Mouse (Mus musculus): ENCODE measurements around the gene Pex11b. TPM values are rescaled to one million over a fixed set of nuclear protein-coding genes. Genes with fewer than 3 reads are reported as not detected.
"Not testable (repeated sequence)": the region's sequence is repeated elsewhere in the genome, so short reads cannot be mapped to it uniquely, and the experiment has no call there.

Gene Pex11b
- polyA plus RNA-seq, 1 experiment from 2014 or later = 61.5 TPM

- H3K27me3 ChIP-seq (ENCODE audit: control insufficient read depth, insufficient read depth, low read length) = no peaks in the 10 kb centered on the region
- peak overlapping the region; percentile 79 for H3K4me2 ChIP-seq (ENCODE audit: low read length)
- no peak overlapping the region for H3K27ac ChIP-seq (replicated peaks; ENCODE audit: low read depth, low read length)
- peak overlapping the region; percentile 85 for H3K4me3 ChIP-seq (replicated peaks; ENCODE audit: low read depth, low read length)
- ATAC-seq (ENCODE audit: low FRiP score, low TSS enrichment) = no peak
- H3K36me3 ChIP-seq (ENCODE audit: control insufficient read depth, insufficient read depth, low read length) = peaks cover 42% of the 10 kb centered on the region
- 70% methylated on average over 11 of the region's 11 CpGs for WGBS
- H3K9ac ChIP-seq (replicated peaks; ENCODE audit: low read length) = peak overlapping the region; percentile 97; the same call in 1 of the 2 replicates
- H3K9me3 ChIP-seq (ENCODE audit: control insufficient read depth, low read length) = no peaks in the 10 kb centered on the region
- no peak for DNase-seq
- H3K4me1 ChIP-seq (ENCODE audit: control insufficient read depth, insufficient read depth, low read length) = peaks cover 11% of the 10 kb centered on the region; the same call in 1 of the 2 replicates
Observed at GRCm38 (mm10) chr3:96636448-96636847, 1.3 kb downstream of the Pex11b start.

GRCm38 (mm10) chr3:96639219-96639618, 4.0 kb downstream of the Pex11b start:
- Histone ChIP-seq H3K27ac (replicated peaks; ENCODE audit: low read depth, low read length) (no peak overlapping the region), H3K9ac (replicated peaks; ENCODE audit: low read length) (no peak overlapping the region), H3K36me3 (ENCODE audit: control insufficient read depth, insufficient read depth, low read length) (peaks cover 37% of the 10 kb centered on the region), H3K9me3 (ENCODE audit: control insufficient read depth, low read length) (no peaks in the 10 kb centered on the region), H3K4me3 (replicated peaks; ENCODE audit: low read depth, low read length) (no peak overlapping the region), H3K4me2 (ENCODE audit: low read length) (no peak overlapping the region), H3K27me3 (ENCODE audit: control insufficient read depth, insufficient read depth, low read length) (no peaks in the 10 kb centered on the region), H3K4me1 (ENCODE audit: control insufficient read depth, insufficient read depth, low read length) (peaks cover 11% of the 10 kb centered on the region; the same call in 1 of the 2 replicates)
- 67% methylated on average over 1 of the region's 1 CpGs for WGBS
- ATAC-seq (ENCODE audit: low FRiP score, low TSS enrichment) (no peak), DNase-seq (peak; percentile 59)

GRCm38 (mm10) chr3:96645018-96645649, 10.0 kb downstream of the Pex11b start, which contains the start of gene Itga10:
Gene Itga10 (plus strand): TSS chr3:96645584.
- ATAC-seq (ENCODE audit: low FRiP score, low TSS enrichment) = no peak
- Histone ChIP-seq H3K4me2 (ENCODE audit: low read length) (no peak within 1 kb of the TSS), H3K27ac (replicated peaks; ENCODE audit: low read depth, low read length) (no peak within 1 kb of the TSS), H3K27me3 (ENCODE audit: control insufficient read depth, insufficient read depth, low read length) (no peaks in the 10 kb centered on the region), H3K9ac (replicated peaks; ENCODE audit: low read length) (no peak within 1 kb of the TSS), H3K9me3 (ENCODE audit: control insufficient read depth, low read length) (no peaks in the 10 kb centered on the region), H3K36me3 (ENCODE audit: control insufficient read depth, insufficient read depth, low read length) (peaks cover 28% of the 10 kb centered on the region), H3K4me3 (replicated peaks; ENCODE audit: low read depth, low read length) (no peak within 1 kb of the TSS), H3K4me1 (ENCODE audit: control insufficient read depth, insufficient read depth, low read length) (no peaks in the 10 kb centered on the region)
- DNase-seq = peak; percentile 60
- WGBS = 65% methylated on average over 7 of the region's 7 CpGs

- no peak overlapping the region for H3K9ac ChIP-seq (replicated peaks; ENCODE audit: low read length)
- WGBS = 79% methylated on average over 3 of the region's 3 CpGs
- no peaks in the 10 kb centered on the region for H3K27me3 ChIP-seq (ENCODE audit: control insufficient read depth, insufficient read depth, low read length)
- no peak for ATAC-seq (ENCODE audit: low FRiP score, low TSS enrichment)
- no peak overlapping the region for H3K27ac ChIP-seq (replicated peaks; ENCODE audit: low read depth, low read length)
- no peak overlapping the region for H3K4me2 ChIP-seq (ENCODE audit: low read length)
- DNase-seq = no peak
- no peaks in the 10 kb centered on the region for H3K9me3 ChIP-seq (ENCODE audit: control insufficient read depth, low read length)
- H3K36me3 ChIP-seq (ENCODE audit: control insufficient read depth, insufficient read depth, low read length) = peaks cover 21% of the 10 kb centered on the region
- no peaks in the 10 kb centered on the region for H3K4me1 ChIP-seq (ENCODE audit: control insufficient read depth, insufficient read depth, low read length)
- no peak overlapping the region for H3K4me3 ChIP-seq (replicated peaks; ENCODE audit: low read depth, low read length)
Observed at GRCm38 (mm10) chr3:96647365-96647764, 12.2 kb downstream of the Pex11b start.

- Histone ChIP-seq H3K4me2 (ENCODE audit: low read length) (no peak overlapping the region), H3K36me3 (ENCODE audit: control insufficient read depth, insufficient read depth, low read length) (no peaks in the 10 kb centered on the region), H3K4me3 (replicated peaks; ENCODE audit: low read depth, low read length) (no peak overlapping the region), H3K27ac (replicated peaks; ENCODE audit: low read depth, low read length) (no peak overlapping the region), H3K4me1 (ENCODE audit: control insufficient read depth, insufficient read depth, low read length) (no peaks in the 10 kb centered on the region; the same call in 1 of the 2 replicates), H3K27me3 (ENCODE audit: control insufficient read depth, insufficient read depth, low read length) (no peaks in the 10 kb centered on the region), H3K9ac (replicated peaks; ENCODE audit: low read length) (no peak overlapping the region), H3K9me3 (ENCODE audit: control insufficient read depth, low read length) (no peaks in the 10 kb centered on the region)
- 93% methylated on average over 2 of the region's 2 CpGs for WGBS
- ATAC-seq (ENCODE audit: low FRiP score, low TSS enrichment) (no peak), DNase-seq (no peak)
Observed at GRCm38 (mm10) chr3:96660901-96661300, 25.7 kb downstream of the Pex11b start.

GRCm38 (mm10) chr3:96662731-96663316, 27.6 kb downstream of the Pex11b start:
- Histone ChIP-seq H3K9me3 (ENCODE audit: control insufficient read depth, low read length) (no peaks in the 10 kb centered on the region), H3K27me3 (ENCODE audit: control insufficient read depth, insufficient read depth, low read length) (no peaks in the 10 kb centered on the region), H3K4me3 (replicated peaks; ENCODE audit: low read depth, low read length) (peak overlapping the region; percentile 32), H3K4me2 (ENCODE audit: low read length) (peak overlapping the region; percentile 59), H3K36me3 (ENCODE audit: control insufficient read depth, insufficient read depth, low read length) (no peaks in the 10 kb centered on the region), H3K27ac (replicated peaks; ENCODE audit: low read depth, low read length) (peak overlapping the region; percentile 16), H3K9ac (replicated peaks; ENCODE audit: low read length) (peak overlapping the region; percentile 42; the same call in 1 of the 2 replicates), H3K4me1 (ENCODE audit: control insufficient read depth, insufficient read depth, low read length) (no peaks in the 10 kb centered on the region; the same call in 1 of the 2 replicates)
- DNase-seq (peak; percentile 29), ATAC-seq (ENCODE audit: low FRiP score, low TSS enrichment) (no peak)
- WGBS = 57% methylated on average over 8 of the region's 8 CpGs

GRCm38 (mm10) chr3:96663432-96664239, 28.5 kb downstream of the Pex11b start:
- Histone ChIP-seq H3K4me2 (ENCODE audit: low read length) (peak overlapping the region; percentile 59), H3K9me3 (ENCODE audit: control insufficient read depth, low read length) (no peaks in the 10 kb centered on the region), H3K9ac (replicated peaks; ENCODE audit: low read length) (peak overlapping the region; percentile 42), H3K4me3 (replicated peaks; ENCODE audit: low read depth, low read length) (peak overlapping the region; percentile 32), H3K27ac (replicated peaks; ENCODE audit: low read depth, low read length) (peak overlapping the region; percentile 16), H3K4me1 (ENCODE audit: control insufficient read depth, insufficient read depth, low read length) (no peaks in the 10 kb centered on the region; the same call in 1 of the 2 replicates), H3K27me3 (ENCODE audit: control insufficient read depth, insufficient read depth, low read length) (no peaks in the 10 kb centered on the region), H3K36me3 (ENCODE audit: control insufficient read depth, insufficient read depth, low read length) (no peaks in the 10 kb centered on the region)
- 7% methylated on average over 15 of the region's 18 CpGs for WGBS
- ATAC-seq (ENCODE audit: low FRiP score, low TSS enrichment) = peak; percentile 77; the same call in 1 of the 2 replicates
- peak; percentile 91 for DNase-seq

- WGBS = 92% methylated on average over 7 of the region's 7 CpGs
- H3K27me3 ChIP-seq (ENCODE audit: control insufficient read depth, insufficient read depth, low read length); H3K4me1 ChIP-seq (ENCODE audit: control insufficient read depth, insufficient read depth, low read length); H3K27ac ChIP-seq (replicated peaks; ENCODE audit: low read depth, low read length); H3K9ac ChIP-seq (replicated peaks; ENCODE audit: low read length); H3K36me3 ChIP-seq (ENCODE audit: control insufficient read depth, insufficient read depth, low read length); H3K9me3 ChIP-seq (ENCODE audit: control insufficient read depth, low read length); DNase-seq; H3K4me3 ChIP-seq (replicated peaks; ENCODE audit: low read depth, low read length); ATAC-seq (ENCODE audit: low FRiP score, low TSS enrichment); H3K4me2 ChIP-seq (ENCODE audit: low read length): not testable (repeated sequence)
Observed at GRCm38 (mm10) chr3:96665732-96666363, 30.7 kb downstream of the Pex11b start.

Measured in midbrain, embryonic 14.5 days (tissue).